Mouse (Mus musculus): Measurements from ENCODE around the gene Rfesd. TPM values are rescaled to one million over a fixed set of nuclear protein-coding genes. Genes with fewer than 3 reads are reported as not detected.

Rfesd gene
- polyA plus RNA-seq (2021) = 19.8 TPM

- POLR2A ChIA-PET = interaction anchor here (2.1 kb wide), 1 partner anchor 75 kb away, joined by 8 read pairs; no protein-coding TSS in a partner anchor
- in situ Hi-C loops (cut with MboI; ENCODE audit: low pct_unique_long_range_greater_than_20kb) = loop anchor here (10.0 kb wide), 1 partner anchor 73 kb away; the partner anchor contains the start of gene Rhobtb3
- DNase-seq (ENCODE audit: low read depth, low spot score) = peak; percentile 71
- no peak for TF ChIP-seq CTCF (IDR thresholded peaks at IDR 0.05)
- CTCF ChIA-PET = interaction anchor here (1.5 kb wide), 1 partner anchor 76 kb away, joined by 6 read pairs; no protein-coding TSS in a partner anchor
- no peaks in the 10 kb centered on the region for H3K27me3 ChIP-seq
- ATAC-seq = peak; percentile 100
Observed at GRCm38 (mm10) chr13:76017974-76018843, at the start of gene Rfesd. TSS of gene Rfesd (minus strand) at chr13:76018719.

- ATAC-seq (no peak), DNase-seq (ENCODE audit: low read depth, low spot score) (no peak)
- CTCF ChIA-PET = interaction anchor here (1.0 kb wide), 1 partner anchor 8 kb away, joined by 3 read pairs; no protein-coding TSS in a partner anchor
- POLR2A ChIA-PET = no interaction called here
- TF ChIP-seq CTCF (IDR thresholded peaks at IDR 0.05) = no peak
- in situ Hi-C loops (cut with MboI; ENCODE audit: low pct_unique_long_range_greater_than_20kb) = no loop called here
- H3K27me3 ChIP-seq = no peaks in the 10 kb centered on the region
Observed at GRCm38 (mm10) chr13:76064363-76064945, 45.9 kb upstream of the Rfesd start.

DNA sequence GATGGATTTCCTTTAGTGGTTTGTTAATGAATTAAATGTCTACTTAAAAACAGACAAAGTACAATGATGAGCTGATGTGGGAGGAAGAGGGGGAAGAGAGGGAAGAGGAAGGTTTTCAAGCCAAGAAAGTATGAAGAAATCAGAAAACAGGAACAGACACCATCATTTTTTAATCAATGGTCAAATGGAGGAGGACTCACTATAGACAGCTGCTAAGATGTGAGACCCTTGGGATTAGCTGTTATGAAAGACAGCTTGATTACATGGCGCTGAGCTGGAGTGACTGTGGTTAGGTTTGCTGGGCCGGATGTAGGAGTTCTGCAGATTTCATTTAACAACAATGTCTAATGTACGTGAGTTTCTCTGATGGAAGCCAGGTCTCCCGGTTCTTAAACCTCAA is 45.0 kb upstream of the Rfesd start:
- TF ChIP-seq CTCF (IDR thresholded peaks at IDR 0.05) = no peak
- H3K27me3 ChIP-seq = no peaks in the 10 kb centered on the region
- POLR2A ChIA-PET = no interaction called here
- CTCF ChIA-PET = interaction anchor here (1.0 kb wide), 1 partner anchor 9 kb away, joined by 3 read pairs; no protein-coding TSS in a partner anchor
- in situ Hi-C loops (cut with MboI; ENCODE audit: low pct_unique_long_range_greater_than_20kb) = no loop called here
- DNase-seq (ENCODE audit: low read depth, low spot score) (no peak), ATAC-seq (no peak)

GRCm38 (mm10) chr13:76062569-76062968 is 44.0 kb upstream of the Rfesd start:
- POLR2A ChIA-PET = no interaction called here
- in situ Hi-C loops (cut with MboI; ENCODE audit: low pct_unique_long_range_greater_than_20kb) = no loop called here
- H3K27me3 ChIP-seq = no peaks in the 10 kb centered on the region
- ATAC-seq (no peak), DNase-seq (ENCODE audit: low read depth, low spot score) (no peak)
- CTCF ChIA-PET = no interaction called here
- no peak for TF ChIP-seq CTCF (IDR thresholded peaks at IDR 0.05)

GRCm38 (mm10) chr13:76062126-76062525 is 43.6 kb upstream of the Rfesd start:
- in situ Hi-C loops (cut with MboI; ENCODE audit: low pct_unique_long_range_greater_than_20kb) = no loop called here
- ChIA-PET CTCF (no interaction called here), POLR2A (no interaction called here)
- H3K27me3 ChIP-seq = no peaks in the 10 kb centered on the region
- no peak for TF ChIP-seq CTCF (IDR thresholded peaks at IDR 0.05)
- ATAC-seq (no peak), DNase-seq (ENCODE audit: low read depth, low spot score) (no peak)

DNA sequence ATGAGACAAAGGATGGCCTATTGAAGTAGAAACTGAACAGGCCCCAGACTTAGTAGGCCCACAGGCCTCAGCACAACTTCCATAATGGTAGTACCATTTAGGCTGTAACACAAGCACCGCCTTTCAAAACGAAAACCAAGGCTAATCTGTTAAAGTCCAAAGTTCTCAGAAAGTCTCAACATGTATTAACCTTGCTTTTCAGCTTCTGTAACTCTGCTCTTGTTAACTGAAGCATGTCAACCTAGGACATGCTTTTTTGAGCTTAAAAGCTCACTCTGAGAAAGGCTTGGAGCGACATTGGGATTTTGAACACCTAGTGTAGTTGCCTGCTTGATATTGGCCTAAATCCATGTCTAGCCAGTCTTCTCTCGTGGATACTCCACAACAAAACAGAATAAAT is 41.1 kb upstream of the Rfesd start:
- POLR2A ChIA-PET = no interaction called here

DNA sequence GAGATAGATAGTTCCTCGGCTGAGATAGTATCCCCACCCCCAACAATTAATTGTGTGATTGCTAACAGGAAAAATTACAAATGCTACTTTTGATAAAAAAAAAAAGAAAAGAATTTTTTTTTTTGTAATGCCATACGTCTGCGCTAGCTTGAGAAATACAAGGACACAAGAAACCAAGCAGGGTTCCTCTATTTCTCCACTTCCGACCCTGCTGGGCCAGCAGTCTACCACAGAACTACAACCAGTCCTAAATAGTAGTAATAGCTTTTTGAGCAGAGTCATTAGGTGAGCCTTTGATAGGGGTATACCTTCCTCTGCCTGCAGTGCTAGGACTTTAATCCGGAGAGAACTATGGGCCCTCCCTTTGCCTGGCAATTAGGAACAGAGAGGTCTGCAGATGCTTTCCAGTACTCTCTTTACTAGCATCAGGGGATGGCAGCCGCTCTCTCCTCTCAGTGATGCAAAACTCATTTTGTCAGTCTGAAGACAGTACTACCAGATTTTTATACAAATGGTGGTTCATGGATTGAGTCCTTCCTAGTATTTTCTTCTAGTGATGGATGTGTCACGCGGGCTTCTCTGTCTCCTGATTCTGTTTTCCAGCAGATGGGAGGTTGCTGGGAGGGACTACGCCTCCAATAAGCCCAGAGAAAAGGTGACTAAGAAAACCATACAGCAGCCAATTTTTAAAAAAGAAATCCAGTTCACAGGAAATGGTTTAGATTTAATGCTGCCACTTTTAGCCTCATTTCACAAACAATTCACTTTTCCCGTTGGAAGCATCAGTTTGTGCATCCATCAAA is 38.9 kb upstream of the Rfesd start:
- CTCF ChIA-PET = no interaction called here
- no peaks in the 10 kb centered on the region for H3K27me3 ChIP-seq
- ATAC-seq (no peak), DNase-seq (ENCODE audit: low read depth, low spot score) (no peak)
- POLR2A ChIA-PET = no interaction called here
- in situ Hi-C loops (cut with MboI; ENCODE audit: low pct_unique_long_range_greater_than_20kb) = no loop called here
- TF ChIP-seq CTCF (IDR thresholded peaks at IDR 0.05) = no peak

More for the DNA sequence above, 41.1 kb upstream of the Rfesd start:
- H3K27me3 ChIP-seq = no peaks in the 10 kb centered on the region
- no peak for ATAC-seq
- TF ChIP-seq CTCF (IDR thresholded peaks at IDR 0.05) = no peak
- CTCF ChIA-PET = interaction anchor here (1.4 kb wide), 1 partner anchor 16 kb away, joined by 3 read pairs; no protein-coding TSS in a partner anchor
- in situ Hi-C loops (cut with MboI; ENCODE audit: low pct_unique_long_range_greater_than_20kb) = no loop called here
- no peak for DNase-seq (ENCODE audit: low read depth, low spot score)

- ChIA-PET CTCF (interaction anchor here (1.1 kb wide), 1 partner anchor 165 kb away, joined by 3 read pairs; no protein-coding TSS in a partner anchor), POLR2A (no interaction called here)
- in situ Hi-C loops (cut with MboI; ENCODE audit: low pct_unique_long_range_greater_than_20kb) = no loop called here
- ATAC-seq = no peak
- no peaks in the 10 kb centered on the region for H3K27me3 ChIP-seq
- DNase-seq (ENCODE audit: low read depth, low spot score) = no peak
- no peak for TF ChIP-seq CTCF (IDR thresholded peaks at IDR 0.05)
Observed at GRCm38 (mm10) chr13:76056896-76057266, 38.4 kb upstream of the Rfesd start, which contains the start of gene Gpr150. TSS of gene Gpr150 (minus strand) at chr13:76056996.

GRCm38 (mm10) chr13:76056261-76056724 is 37.8 kb upstream of the Rfesd start:
- ChIA-PET CTCF (interaction anchor here (1.1 kb wide), 1 partner anchor 164 kb away, joined by 3 read pairs; no protein-coding TSS in a partner anchor), POLR2A (no interaction called here)
- peak; percentile 79 for TF ChIP-seq CTCF (IDR thresholded peaks at IDR 0.05)
- no peaks in the 10 kb centered on the region for H3K27me3 ChIP-seq
- no peak for DNase-seq (ENCODE audit: low read depth, low spot score)
- in situ Hi-C loops (cut with MboI; ENCODE audit: low pct_unique_long_range_greater_than_20kb) = no loop called here
- ATAC-seq = peak; percentile 86
